17 mouse cellular contexts compared by ENCODE assay signal in genomic region chr13:47484819-47485218, GRCm38 (mm10).
"Had no signal": no experiment of that assay in that cellular context is flagged by ENCODE, and none has a peak within 500 bp of the region (broad histone marks: within the 10 kb centered on the region; RNA-seq: fewer than 3 reads in every experiment).

No protein-coding gene starts in this region.

- H3K4me3 ChIP-seq: neural tube, embryonic 12.5 days; neural tube, embryonic 13.5 days; neural tube, embryonic 15.5 days; stomach, embryonic 15.5 days had no signal

- H3K27me3 ChIP-seq: neural tube, embryonic 12.5 days; neural tube, embryonic 13.5 days; neural tube, embryonic 15.5 days; stomach, embryonic 15.5 days had no signal

- DNase-seq: retina, postnatal 1 day; right cerebral cortex, adult 18-20 months; right cerebral cortex, postnatal 14 days; right cerebral cortex, postnatal 25 days; right cerebral cortex, postnatal 4 days; spleen, adult 18-20 months; thymus, adult 18-20 months; thymus, adult 2 months; thymus, postnatal 14 days; thymus, postnatal 25 days; thymus, postnatal 36 days; thymus, postnatal 4 days had no signal

- H3K4me1 ChIP-seq: neural tube, embryonic 12.5 days; neural tube, embryonic 13.5 days; neural tube, embryonic 15.5 days; stomach, embryonic 15.5 days had no signal

- H3K27ac ChIP-seq: neural tube, embryonic 12.5 days; neural tube, embryonic 13.5 days; neural tube, embryonic 15.5 days; stomach, embryonic 15.5 days; stomach, postnatal 0 days had no signal

- H3K9me3 ChIP-seq: neural tube, embryonic 12.5 days; neural tube, embryonic 13.5 days; neural tube, embryonic 15.5 days; stomach, embryonic 15.5 days had no signal

- H3K4me2 ChIP-seq: neural tube, embryonic 12.5 days; neural tube, embryonic 13.5 days; neural tube, embryonic 15.5 days; stomach, embryonic 15.5 days had no signal

- H3K9ac ChIP-seq: neural tube, embryonic 12.5 days; neural tube, embryonic 13.5 days; neural tube, embryonic 15.5 days; stomach, embryonic 15.5 days had no signal

- H3K36me3 ChIP-seq: neural tube, embryonic 12.5 days; neural tube, embryonic 13.5 days; neural tube, embryonic 15.5 days; stomach, embryonic 15.5 days had no signal
